Mouse (Mus musculus) brain, embryonic 14.5 days (tissue): Measurements from ENCODE around the gene Mbd3.

ENCODE experiments used
- CTCF ChIP-seq: fragments of 200-500 bp; IDR thresholded peaks from 2 replicates; pipeline ENCODE4 v1.5.1; 2012; ENCODE audit warnings: inconsistent platforms, mild to moderate bottlenecking, moderate library complexity, borderline replicate concordance; ENCODE audit not compliant: insufficient read depth, insufficient read length; ENCODE audit errors: extremely low read depth
- POLR2A ChIP-seq: fragments of 200-500 bp; IDR thresholded peaks from 2 replicates; pipeline ENCODE4 v1.6.1; 2012; ENCODE audit warnings: mild to moderate bottlenecking, inconsistent platforms, borderline replicate concordance; ENCODE audit not compliant: poor library complexity, insufficient read depth, insufficient read length, severe bottlenecking; ENCODE audit errors: extremely low read depth

DNA sequence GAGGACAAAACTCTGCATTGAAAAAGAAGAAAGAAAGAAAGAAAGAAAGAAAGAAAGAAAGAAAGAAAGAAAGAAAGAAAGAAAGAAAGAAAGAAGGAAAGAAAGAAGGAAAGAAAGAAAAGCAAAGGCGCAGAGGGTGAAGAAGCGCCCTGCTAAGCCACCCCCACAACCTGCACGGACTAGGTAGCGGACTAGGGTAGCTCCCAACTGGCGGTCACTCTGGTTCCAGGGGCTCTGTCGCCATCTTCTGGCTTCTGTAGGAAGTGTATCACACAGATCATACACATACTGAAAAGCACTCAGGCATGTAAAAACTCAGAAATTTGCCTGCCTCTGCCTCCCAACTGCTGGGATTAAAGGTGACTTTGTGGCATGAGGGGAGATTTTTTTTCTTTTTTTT, 25.3 kb downstream of the Mbd3 start:
- peak; percentile 59; the same call in 1 of the 2 replicates for TF ChIP-seq CTCF
- no peak for TF ChIP-seq POLR2A
